Mouse (Mus musculus): ENCODE results near the gene Gm26558. TPM values are rescaled to one million over a fixed set of nuclear protein-coding genes. Genes with fewer than 3 reads are reported as not detected.

Gm26558 gene
- polyA plus RNA-seq, 1 experiment from 2014 or later: 3.5 TPM

GRCm38 (mm10) chr2:70619232-70619835 lies 42.6 kb downstream of the Gm26558 start:
- 83% methylated on average over 6 of the region's 6 CpGs for WGBS
- Histone ChIP-seq H3K27me3 (no peaks in the 10 kb centered on the region), H3K4me3 (no peak overlapping the region), H3K27ac (replicated peaks) (no peak overlapping the region), H3K4me1 (replicated peaks) (no peaks in the 10 kb centered on the region), H3K36me3 (no peaks in the 10 kb centered on the region), H3K9ac (no peak overlapping the region), H3K4me2 (no peak overlapping the region), H3K9me3 (no peaks in the 10 kb centered on the region)
- ATAC-seq (ENCODE audit: low FRiP score, low read depth): no peak

DNA sequence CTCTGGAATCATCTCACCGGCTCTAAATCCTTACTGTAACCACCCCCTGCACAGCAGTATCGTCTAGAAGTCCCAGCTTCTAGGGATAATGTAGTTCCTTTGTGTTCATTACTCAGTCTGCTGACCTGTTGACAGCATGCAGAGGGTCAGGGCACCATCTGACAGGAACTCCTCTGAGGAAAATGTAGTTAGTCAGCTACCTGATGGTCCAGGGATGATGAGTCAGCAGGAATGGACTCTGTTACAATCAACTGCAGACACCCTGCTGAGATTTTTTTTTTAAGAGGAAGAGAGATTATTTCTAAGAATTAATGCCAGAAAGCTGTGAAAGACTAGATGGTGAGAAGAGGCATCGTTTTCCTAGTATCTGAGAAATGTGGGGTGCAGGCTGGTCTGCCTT lies 45.3 kb downstream of the Gm26558 start:
- no peak for ATAC-seq (ENCODE audit: low FRiP score, low read depth)
- Histone ChIP-seq H3K4me3 (no peak overlapping the region), H3K4me2 (no peak overlapping the region), H3K4me1 (replicated peaks) (no peaks in the 10 kb centered on the region), H3K36me3 (no peaks in the 10 kb centered on the region), H3K9ac (no peak overlapping the region), H3K27me3 (no peaks in the 10 kb centered on the region), H3K9me3 (no peaks in the 10 kb centered on the region), H3K27ac (replicated peaks) (no peak overlapping the region)
- 60% methylated on average over 3 of the region's 3 CpGs for WGBS

DNA sequence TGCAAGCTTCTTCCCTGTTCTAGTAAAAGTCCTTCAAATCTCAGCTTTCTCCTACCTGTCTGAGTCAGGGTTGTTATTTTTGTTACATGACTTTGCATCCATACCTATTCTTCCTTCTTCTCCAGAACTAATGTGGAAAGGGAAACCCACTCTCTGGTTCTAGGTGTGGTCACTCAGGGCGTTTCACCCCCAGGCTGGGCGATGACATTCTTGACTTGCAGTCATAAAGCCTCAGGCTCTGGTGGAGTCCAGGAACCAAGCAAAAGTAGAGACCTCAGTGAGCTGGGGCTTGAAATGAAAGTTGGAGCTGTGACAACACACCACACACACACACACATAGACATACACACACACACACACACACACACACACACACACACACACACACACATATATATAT lies 45.8 kb downstream of the Gm26558 start:
- WGBS: 80% methylated on average over 2 of the region's 2 CpGs
- H3K9me3 ChIP-seq: no peaks in the 10 kb centered on the region
- H3K4me3 ChIP-seq: no peak overlapping the region
- H3K9ac ChIP-seq: no peak overlapping the region
- H3K27me3 ChIP-seq: no peaks in the 10 kb centered on the region
- H3K36me3 ChIP-seq: no peaks in the 10 kb centered on the region
- no peak overlapping the region for H3K4me2 ChIP-seq
- no peaks in the 10 kb centered on the region for H3K4me1 ChIP-seq (replicated peaks)
- ATAC-seq (ENCODE audit: low FRiP score, low read depth): no peak
- H3K27ac ChIP-seq (replicated peaks): no peak overlapping the region

DNA sequence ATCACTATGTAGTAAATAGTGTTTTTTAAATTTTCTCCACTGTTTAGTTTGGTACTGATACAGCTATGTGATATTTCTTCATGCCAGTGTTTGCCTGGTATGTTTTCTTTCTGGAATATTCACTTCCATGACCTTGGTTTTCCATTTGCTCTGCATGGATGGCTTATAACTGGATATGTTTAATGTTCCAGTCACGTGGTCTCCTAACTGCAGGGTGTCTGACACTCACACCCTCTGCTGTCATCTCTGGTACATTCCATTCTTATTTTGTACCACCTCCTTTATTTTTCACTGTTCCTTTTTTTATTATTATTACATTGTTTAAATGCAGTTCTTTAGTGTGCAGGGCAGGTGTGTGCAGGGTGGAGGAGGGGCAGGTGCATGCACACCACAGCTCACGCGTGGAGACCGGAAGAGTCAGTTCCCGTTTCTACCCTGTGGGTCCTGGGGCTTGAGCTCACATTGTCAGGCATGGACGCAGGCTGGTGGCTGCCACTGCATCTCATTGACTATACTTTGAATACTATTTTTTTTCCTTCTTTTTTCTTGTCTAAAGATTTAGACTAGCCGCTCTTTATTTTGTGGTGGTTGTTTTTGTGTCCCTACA lies 47.1 kb downstream of the Gm26558 start:
- H3K9me3 ChIP-seq: no peaks in the 10 kb centered on the region
- whole genome bisulfite sequencing: 86% methylated on average over 7 of the region's 7 CpGs
- no peak overlapping the region for H3K9ac ChIP-seq
- no peak for ATAC-seq (ENCODE audit: low FRiP score, low read depth)
- no peaks in the 10 kb centered on the region for H3K36me3 ChIP-seq
- no peak overlapping the region for H3K27ac ChIP-seq (replicated peaks)
- no peaks in the 10 kb centered on the region for H3K27me3 ChIP-seq
- H3K4me1 ChIP-seq (replicated peaks): no peaks in the 10 kb centered on the region
- no peak overlapping the region for H3K4me3 ChIP-seq
- H3K4me2 ChIP-seq: no peak overlapping the region

Other genes starting within 250 kb of the Gm26558 start
- 6.6 and 9.2 TPM in 2 replicates for gene Sp5, start 187.2 kb downstream of the Gm26558 start, polyA plus RNA-seq (2015; fragmentation: Nextera tagmentation; extraction: Ambion mirVana)
- gene Erich2, start 153.3 kb downstream of the Gm26558 start, polyA plus RNA-seq (2015; fragmentation: Nextera tagmentation; extraction: Ambion mirVana): 2.9 and 3.0 TPM in 2 replicates
- gene Gad1, start 109.0 kb downstream of the Gm26558 start, polyA plus RNA-seq (2015; fragmentation: Nextera tagmentation; extraction: Ambion mirVana): 103 and 105 TPM in 2 replicates
- 134 and 144 TPM in 2 replicates for gene Gorasp2, start 532 bp downstream of the Gm26558 start, polyA plus RNA-seq (2015; fragmentation: Nextera tagmentation; extraction: Ambion mirVana)
- 26.5 and 28.3 TPM in 2 replicates for gene Tlk1, start 163.6 kb upstream of the Gm26558 start, polyA plus RNA-seq (2015; fragmentation: Nextera tagmentation; extraction: Ambion mirVana)

Measured in hindbrain, embryonic 15.5 days (tissue).